Mouse (Mus musculus) myocyte (in vitro differentiated cells): ENCODE data around the gene Jazf1. TPM values are rescaled to one million over a fixed set of nuclear protein-coding genes. Genes with fewer than 3 reads are reported as not detected.

Source experiments
- H3K27me3 ChIP-seq: one replicate; pipeline ENCODE4 v1.6.1; 2011; ENCODE audit not compliant: control insufficient read depth, insufficient read depth, insufficient read length
- H3K36me3 ChIP-seq: one replicate; pipeline ENCODE4 v1.6.1; 2011; ENCODE audit not compliant: control insufficient read depth, insufficient read depth
- H3K4me2 ChIP-seq: one replicate; pipeline ENCODE4 v1.6.1; 2011; ENCODE audit warnings: low read depth, control low read depth
- H3K4me3 ChIP-seq: one replicate; pipeline ENCODE4 v1.5.1; 2011; ENCODE audit warnings: mild to moderate bottlenecking, control low read depth, moderate library complexity
- H3K79me2 ChIP-seq: one replicate; pipeline ENCODE4 v1.6.1; 2011; ENCODE audit not compliant: control insufficient read depth, insufficient read depth
- H3ac ChIP-seq: one replicate; pipeline ENCODE4 v1.6.1; 2011; ENCODE audit not compliant: control insufficient read depth, insufficient read length
- CEBPB ChIP-seq: IDR thresholded peaks from 2 replicates; pipeline ENCODE4 v1.6.1; 2011; ENCODE audit warnings: mild to moderate bottlenecking, moderate library complexity; ENCODE audit not compliant: poor library complexity, insufficient read depth, severe bottlenecking
- E2F4 ChIP-seq: IDR thresholded peaks from one replicate; pipeline ENCODE4 v1.6.1; 2011; ENCODE audit warnings: mild to moderate bottlenecking, control low read depth, moderate library complexity; ENCODE audit not compliant: insufficient read depth
- MAX ChIP-seq: IDR thresholded peaks from one replicate; pipeline ENCODE4 v1.6.1; 2011; ENCODE audit warnings: low read depth, mild to moderate bottlenecking, control low read depth
- MYOD1 ChIP-seq, 3 experiments: IDR thresholded peaks; one replicate each; pipeline ENCODE4 v1.6.1; 2011; ENCODE audit warnings: control low read depth in 2 of 3, low read depth in 2 of 3, mild to moderate bottlenecking in 2 of 3, moderate library complexity in 1 of 3; ENCODE audit not compliant: insufficient read length in 2 of 3, control insufficient read depth in 1 of 3
- MYOG ChIP-seq, 3 experiments: IDR thresholded peaks; one replicate each; pipeline ENCODE4 v1.6.1; 2011; ENCODE audit warnings: control low read depth in 2 of 3, low read depth in 2 of 3, mild to moderate bottlenecking in 2 of 3; ENCODE audit not compliant: insufficient read length in 2 of 3, control insufficient read depth in 1 of 3, insufficient read depth in 1 of 3
- POLR2A ChIP-seq: IDR thresholded peaks from one replicate; pipeline ENCODE4 v1.6.1; 2011; ENCODE audit warnings: low read depth, mild to moderate bottlenecking, control low read depth, moderate library complexity; ENCODE audit not compliant: insufficient read length
- POLR2AphosphoS2 ChIP-seq: IDR thresholded peaks from one replicate; pipeline ENCODE4 v1.6.1; 2011; ENCODE audit warnings: low read depth, control low read depth; ENCODE audit not compliant: insufficient read length
- REST ChIP-seq: IDR thresholded peaks from one replicate; pipeline ENCODE4 v1.6.1; 2011; ENCODE audit warnings: mild to moderate bottlenecking, control low read depth, moderate library complexity; ENCODE audit not compliant: insufficient read depth, insufficient read length
- SRF ChIP-seq: IDR thresholded peaks from one replicate; pipeline ENCODE4 v1.6.1; 2011; ENCODE audit warnings: low read depth; ENCODE audit not compliant: control insufficient read depth, insufficient read length
- TCF12 ChIP-seq: IDR thresholded peaks from one replicate; pipeline ENCODE4 v1.6.1; 2011; ENCODE audit warnings: mild to moderate bottlenecking, control low read depth; ENCODE audit not compliant: poor library complexity, insufficient read depth, severe bottlenecking
- TCF3 ChIP-seq: IDR thresholded peaks from one replicate; pipeline ENCODE4 v1.6.1; 2011; ENCODE audit warnings: low read depth, control low read depth; ENCODE audit not compliant: insufficient read length
- USF1 ChIP-seq: IDR thresholded peaks from one replicate; pipeline ENCODE4 v1.6.1; 2011; ENCODE audit warnings: low read depth, mild to moderate bottlenecking, control low read depth, moderate library complexity
- polyA plus RNA-seq: library from polyadenylated mRNA; unstranded; fragments of >200 nt; fragmentation: generic; extraction: Trizol; gene quantifications from one replicate; pipeline ENCODE4 v1.2.1, GENCODE M21; 2012; ENCODE audit warnings: missing spikeins

Jazf1 gene
- polyA plus RNA-seq, 1 experiment: 0.01 TPM

- Histone ChIP-seq H3K4me2 (no peak overlapping the region), H3ac (no peak overlapping the region), H3K4me3 (no peak overlapping the region), H3K27me3 (no peaks in the 10 kb centered on the region), H3K79me2 (no peaks in the 10 kb centered on the region), H3K36me3 (no peaks in the 10 kb centered on the region)
- TF ChIP-seq MYOD1 (IDR thresholded peaks at IDR 0.05; ENCODE audit: control insufficient read depth in 1 of 3, insufficient read length in 2 of 3, low read depth in 2 of 3) (peak in 1 of 3 experiments; percentile 11), MYOG (IDR thresholded peaks at IDR 0.05; ENCODE audit: control insufficient read depth in 1 of 3, insufficient read depth in 1 of 3, insufficient read length in 2 of 3, low read depth in 2 of 3) (no peak)
Observed at GRCm38 (mm10) chr6:52819353-52819752, 249.1 kb downstream of the Jazf1 start.

GRCm38 (mm10) chr6:52818041-52818440 lies 250.4 kb downstream of the Jazf1 start:
- Histone ChIP-seq H3ac (no peak overlapping the region), H3K4me3 (no peak overlapping the region), H3K4me2 (peak overlapping the region; percentile 70), H3K79me2 (no peaks in the 10 kb centered on the region), H3K27me3 (no peaks in the 10 kb centered on the region), H3K36me3 (no peaks in the 10 kb centered on the region)
- TF ChIP-seq REST (no peak), USF1 (no peak), TCF12 (no peak), MAX (no peak), E2F4 (no peak), TCF3 (no peak), SRF (no peak)

GRCm38 (mm10) chr6:52817203-52817874 lies 251.1 kb downstream of the Jazf1 start:
- no peak overlapping the region for H3K4me3 ChIP-seq
- TF ChIP-seq POLR2AphosphoS2 (no peak), TCF3 (peak; percentile 28), MYOD1 (IDR thresholded peaks at IDR 0.05; ENCODE audit: control insufficient read depth in 1 of 3, insufficient read length in 2 of 3, low read depth in 2 of 3) (peak; percentile 19 to 95 (median 88)), REST (no peak), SRF (no peak), CEBPB (no peak), MAX (no peak), POLR2A (no peak), MYOG (IDR thresholded peaks at IDR 0.05; ENCODE audit: control insufficient read depth in 1 of 3, insufficient read depth in 1 of 3, insufficient read length in 2 of 3, low read depth in 2 of 3) (peak in 2 of 3 experiments; percentile 41 to 61), E2F4 (no peak), TCF12 (peak; percentile 82), USF1 (no peak)
- H3K36me3 ChIP-seq: no peaks in the 10 kb centered on the region
- peak overlapping the region; percentile 70 for H3K4me2 ChIP-seq
- no peak overlapping the region for H3ac ChIP-seq
- no peaks in the 10 kb centered on the region for H3K79me2 ChIP-seq
- no peaks in the 10 kb centered on the region for H3K27me3 ChIP-seq

GRCm38 (mm10) chr6:52805237-52805856 lies 263.1 kb downstream of the Jazf1 start:
- TF ChIP-seq USF1: no peak
- no peak overlapping the region for H3ac ChIP-seq
- no peaks in the 10 kb centered on the region for H3K27me3 ChIP-seq
- H3K36me3 ChIP-seq: no peaks in the 10 kb centered on the region
- no peak overlapping the region for H3K4me3 ChIP-seq
- H3K4me2 ChIP-seq: no peak overlapping the region
- no peaks in the 10 kb centered on the region for H3K79me2 ChIP-seq

GRCm38 (mm10) chr6:52802181-52802580 lies 266.2 kb downstream of the Jazf1 start:
- Histone ChIP-seq H3K4me3 (no peak overlapping the region), H3K27me3 (no peaks in the 10 kb centered on the region), H3K79me2 (no peaks in the 10 kb centered on the region), H3K36me3 (no peaks in the 10 kb centered on the region), H3K4me2 (no peak overlapping the region), H3ac (no peak overlapping the region)
- TF ChIP-seq E2F4: no peak
- no peak for TF ChIP-seq TCF12
- TF ChIP-seq MAX: no peak
- TF ChIP-seq SRF: no peak
- no peak for TF ChIP-seq MYOG (IDR thresholded peaks at IDR 0.05; ENCODE audit: control insufficient read depth in 1 of 3, insufficient read depth in 1 of 3, insufficient read length in 2 of 3, low read depth in 2 of 3)
- TF ChIP-seq POLR2AphosphoS2: no peak
- no peak for TF ChIP-seq POLR2A
- TF ChIP-seq MYOD1 (IDR thresholded peaks at IDR 0.05; ENCODE audit: control insufficient read depth in 1 of 3, insufficient read length in 2 of 3, low read depth in 2 of 3): no peak
- TF ChIP-seq USF1: no peak
- no peak for TF ChIP-seq CEBPB
- no peak for TF ChIP-seq REST
- TF ChIP-seq TCF3: no peak
